12 mouse cellular contexts compared by ENCODE assay signal in the genomic region with DNA sequence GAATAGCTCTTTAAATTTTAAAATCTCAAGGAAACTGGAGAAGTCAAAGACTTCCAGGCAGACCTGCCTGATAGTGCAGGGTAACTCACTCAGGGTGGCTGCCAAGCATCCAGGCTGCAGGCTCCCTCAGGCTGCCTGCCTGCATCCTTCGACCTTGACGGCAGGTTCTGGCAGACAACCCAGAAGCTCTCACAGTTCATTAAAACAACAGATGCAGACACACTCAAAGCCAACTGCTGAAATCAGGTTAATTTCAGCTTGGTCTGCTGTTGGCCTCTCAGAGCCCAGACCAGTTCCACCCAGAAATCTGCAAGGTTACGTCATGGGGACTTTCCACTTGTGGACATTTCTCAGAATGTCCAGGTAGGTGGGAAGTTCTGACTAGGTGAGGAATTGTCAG.
A peak's percentile ranks its signal among the peaks of the same experiment; 100 is the strongest.
DNase-seq lines count a peak whose midpoint lies in the region; ATAC-seq and TF ChIP-seq lines count a peak whose summit lies in the region.
"Had no signal": no experiment of that assay in that cellular context is flagged by ENCODE, and none has a peak within 500 bp of the region (broad histone marks: within the 10 kb centered on the region; RNA-seq: fewer than 3 reads in every experiment).

No protein-coding gene starts in this region.

- H3K9me3 ChIP-seq in kidney, embryonic 15.5 days (replicated peaks) = no peaks in the 10 kb centered on the region
- H3K9me3 ChIP-seq: liver, embryonic 12.5 days; midbrain, embryonic 10.5 days had no signal

- no peak overlapping the region for H3K27ac ChIP-seq in kidney, embryonic 15.5 days
- no peak overlapping the region for H3K27ac ChIP-seq in cerebellum, adult 2 months (ENCODE audit: insufficient read depth, low read length)
- H3K27ac ChIP-seq: liver, embryonic 12.5 days; midbrain, embryonic 10.5 days had no signal

- no peak for TF ChIP-seq CTCF in cerebellum, adult 2 months (IDR thresholded peaks at IDR 0.05; ENCODE audit: borderline replicate concordance, insufficient read depth, low read depth, low read length)

- H3K9ac ChIP-seq in kidney, embryonic 15.5 days = no peak overlapping the region
- H3K9ac ChIP-seq: liver, embryonic 12.5 days had no signal

- 74% methylated on average over 3 of the region's 3 CpGs for WGBS in kidney, embryonic 15.5 days
- 9% methylated on average over 3 of the region's 3 CpGs for WGBS in cerebellum, adult 2 months

- peak; percentile 41 for DNase-seq in kidney, adult 11 months
- DNase-seq in brain, adult 2 months (ENCODE audit: low read depth, low spot score) = peak; percentile 97
- DNase-seq in cerebellum, adult 2 months = peak; percentile 83 to 94
- DNase-seq in kidney, adult 9 months = peak; percentile 35
- DNase-seq in heart, postnatal 4 days = no peak
- no peak for DNase-seq in right cerebral cortex, postnatal 14 days
- DNase-seq: embryo, embryonic 11 days; gastrocnemius, postnatal 36 days had no signal

- ATAC-seq in kidney, embryonic 15.5 days (replicated peaks; ENCODE audit: low FRiP score) = no peak
- ATAC-seq: liver, embryonic 12.5 days; lung, postnatal 0 days had no signal

- H3K36me3 ChIP-seq in kidney, embryonic 15.5 days = no peaks in the 10 kb centered on the region
- H3K36me3 ChIP-seq: liver, embryonic 12.5 days; midbrain, embryonic 10.5 days had no signal

- no peak overlapping the region for H3K4me2 ChIP-seq in kidney, embryonic 15.5 days
- H3K4me2 ChIP-seq: liver, embryonic 12.5 days had no signal

- TF ChIP-seq POLR2A in cerebellum, adult 2 months (IDR thresholded peaks at IDR 0.05; ENCODE audit: borderline replicate concordance, insufficient read depth, low read length) = no peak

- H3K4me1 ChIP-seq in kidney, embryonic 15.5 days = no peaks in the 10 kb centered on the region
- H3K4me1 ChIP-seq in cerebellum, adult 2 months (ENCODE audit: control insufficient read depth, insufficient read depth, low read length) = peaks cover 23% of the 10 kb centered on the region
- H3K4me1 ChIP-seq: liver, embryonic 12.5 days had no signal

- no peaks in the 10 kb centered on the region for H3K27me3 ChIP-seq in kidney, embryonic 15.5 days
- H3K27me3 ChIP-seq in cerebellum, adult 2 months (ENCODE audit: control insufficient read depth, insufficient read depth, low read length) = no peaks in the 10 kb centered on the region
- H3K27me3 ChIP-seq: liver, embryonic 12.5 days had no signal

- no peak overlapping the region for H3K4me3 ChIP-seq in kidney, embryonic 15.5 days (replicated peaks)
- no peak overlapping the region for H3K4me3 ChIP-seq in cerebellum, adult 2 months (replicated peaks; ENCODE audit: insufficient read depth, low read depth, low read length)
- H3K4me3 ChIP-seq: liver, embryonic 12.5 days; midbrain, embryonic 10.5 days had no signal

Comparison
In these comparisons a context has a peak if more than half of its experiments do, and no peak if none do; other contexts are left out.
1. DNase-seq: peak in kidney, adult 11 months (single experiment), brain, adult 2 months (single experiment), cerebellum, adult 2 months (2 of 2) and kidney, adult 9 months (single experiment); none in heart, postnatal 4 days (single experiment) and right cerebral cortex, postnatal 14 days (single experiment).